Mouse (Mus musculus): Measurements from ENCODE around the gene Rev1. TPM values are rescaled to one million over a fixed set of nuclear protein-coding genes. Genes with fewer than 3 reads are reported as not detected.

The Rev1 gene
- polyA plus RNA-seq, 1 experiment from 2014 or later, result 39.2 TPM

- Histone ChIP-seq H3K4me3 (no peak overlapping the region), H3K4me1 (no peaks in the 10 kb centered on the region), H3K9me3 (no peaks in the 10 kb centered on the region), H3K27me3 (ENCODE audit: poor library complexity, severe bottlenecking) (no peaks in the 10 kb centered on the region), H3K36me3 (replicated peaks) (peaks cover 97% of the 10 kb centered on the region), H3K27ac (no peak overlapping the region)
- DNase-seq (ENCODE audit: extremely low spot score, low spot score), result no peak
- WGBS, result 92% methylated on average over 5 of the region's 5 CpGs
Observed at GRCm38 (mm10) chr1:38055176-38055575, 74.4 kb downstream of the Rev1 start.

- H3K4me1 ChIP-seq, result no peaks in the 10 kb centered on the region
- no peak overlapping the region for H3K4me3 ChIP-seq
- WGBS, result 87% methylated on average over 4 of the region's 4 CpGs
- no peak for DNase-seq (ENCODE audit: extremely low spot score, low spot score)
- no peak overlapping the region for H3K27ac ChIP-seq
- H3K36me3 ChIP-seq (replicated peaks), result peaks cover 100% of the 10 kb centered on the region
- no peaks in the 10 kb centered on the region for H3K9me3 ChIP-seq
- H3K27me3 ChIP-seq (ENCODE audit: poor library complexity, severe bottlenecking), result no peaks in the 10 kb centered on the region
Observed at GRCm38 (mm10) chr1:38049562-38049961, 80.0 kb downstream of the Rev1 start.

GRCm38 (mm10) chr1:38048121-38048520, 81.5 kb downstream of the Rev1 start:
- WGBS, result 93% methylated on average over 3 of the region's 3 CpGs
- no peak for DNase-seq (ENCODE audit: extremely low spot score, low spot score)
- peaks cover 97% of the 10 kb centered on the region for H3K36me3 ChIP-seq (replicated peaks)

GRCm38 (mm10) chr1:38038898-38039297, 90.7 kb downstream of the Rev1 start:
- WGBS, result 97% methylated on average over 2 of the region's 2 CpGs
- Histone ChIP-seq H3K9me3 (no peaks in the 10 kb centered on the region), H3K27ac (no peak overlapping the region), H3K4me1 (no peaks in the 10 kb centered on the region), H3K4me3 (no peak overlapping the region), H3K36me3 (replicated peaks) (peaks cover 96% of the 10 kb centered on the region), H3K27me3 (ENCODE audit: poor library complexity, severe bottlenecking) (no peaks in the 10 kb centered on the region)
- no peak for DNase-seq (ENCODE audit: extremely low spot score, low spot score)

More at GRCm38 (mm10) chr1:38048121-38048520, 81.5 kb downstream of the Rev1 start:
- H3K9me3 ChIP-seq, result no peaks in the 10 kb centered on the region
- H3K27ac ChIP-seq, result no peak overlapping the region
- H3K4me3 ChIP-seq, result no peak overlapping the region
- H3K27me3 ChIP-seq (ENCODE audit: poor library complexity, severe bottlenecking), result no peaks in the 10 kb centered on the region
- no peaks in the 10 kb centered on the region for H3K4me1 ChIP-seq

GRCm38 (mm10) chr1:38037375-38037774, 92.2 kb downstream of the Rev1 start:
- Histone ChIP-seq H3K4me3 (no peak overlapping the region), H3K27ac (no peak overlapping the region), H3K4me1 (no peaks in the 10 kb centered on the region), H3K27me3 (ENCODE audit: poor library complexity, severe bottlenecking) (no peaks in the 10 kb centered on the region), H3K9me3 (no peaks in the 10 kb centered on the region), H3K36me3 (replicated peaks) (peaks cover 98% of the 10 kb centered on the region)
- no peak for DNase-seq (ENCODE audit: extremely low spot score, low spot score)
- 91% methylated on average over 5 of the region's 5 CpGs for WGBS

- no peak for DNase-seq (ENCODE audit: extremely low spot score, low spot score)
- peaks cover 90% of the 10 kb centered on the region for H3K36me3 ChIP-seq (replicated peaks)
- H3K4me1 ChIP-seq, result no peaks in the 10 kb centered on the region
- no peaks in the 10 kb centered on the region for H3K9me3 ChIP-seq
- H3K4me3 ChIP-seq, result no peak overlapping the region
- 94% methylated on average over 4 of the region's 4 CpGs for WGBS
- H3K27ac ChIP-seq, result no peak overlapping the region
- H3K27me3 ChIP-seq (ENCODE audit: poor library complexity, severe bottlenecking), result no peaks in the 10 kb centered on the region
Observed at GRCm38 (mm10) chr1:38035521-38035920, 94.1 kb downstream of the Rev1 start.

GRCm38 (mm10) chr1:38031391-38031790, 98.2 kb downstream of the Rev1 start:
- Histone ChIP-seq H3K36me3 (replicated peaks) (peaks cover 69% of the 10 kb centered on the region), H3K4me3 (no peak overlapping the region), H3K27ac (no peak overlapping the region), H3K9me3 (no peaks in the 10 kb centered on the region), H3K4me1 (no peaks in the 10 kb centered on the region), H3K27me3 (ENCODE audit: poor library complexity, severe bottlenecking) (no peaks in the 10 kb centered on the region)
- no peak for DNase-seq (ENCODE audit: extremely low spot score, low spot score)
- 94% methylated on average over 5 of the region's 5 CpGs for WGBS

- Histone ChIP-seq H3K4me3 (no peak overlapping the region), H3K27ac (no peak overlapping the region), H3K27me3 (ENCODE audit: poor library complexity, severe bottlenecking) (no peaks in the 10 kb centered on the region), H3K36me3 (replicated peaks) (peaks cover 58% of the 10 kb centered on the region), H3K9me3 (no peaks in the 10 kb centered on the region), H3K4me1 (no peaks in the 10 kb centered on the region)
- DNase-seq (ENCODE audit: extremely low spot score, low spot score), result no peak
- WGBS, result 92% methylated on average over 7 of the region's 7 CpGs
Observed at GRCm38 (mm10) chr1:38027301-38027700, 102.3 kb downstream of the Rev1 start.

GRCm38 (mm10) chr1:38014551-38015203, 114.9 kb downstream of the Rev1 start:
- H3K4me3 ChIP-seq, result no peak overlapping the region
- H3K4me1 ChIP-seq, result no peaks in the 10 kb centered on the region
- no peaks in the 10 kb centered on the region for H3K27me3 ChIP-seq (ENCODE audit: poor library complexity, severe bottlenecking)
- H3K27ac ChIP-seq, result no peak overlapping the region
- peaks cover 22% of the 10 kb centered on the region for H3K36me3 ChIP-seq (replicated peaks)
- DNase-seq (ENCODE audit: extremely low spot score, low spot score), result no peak
- H3K9me3 ChIP-seq, result no peaks in the 10 kb centered on the region
- 92% methylated on average over 2 of the region's 2 CpGs for WGBS

GRCm38 (mm10) chr1:38012509-38012908, 117.1 kb downstream of the Rev1 start:
- no peaks in the 10 kb centered on the region for H3K4me1 ChIP-seq
- no peak for DNase-seq (ENCODE audit: extremely low spot score, low spot score)
- H3K27me3 ChIP-seq (ENCODE audit: poor library complexity, severe bottlenecking), result no peaks in the 10 kb centered on the region
- no peak overlapping the region for H3K27ac ChIP-seq
- no peaks in the 10 kb centered on the region for H3K36me3 ChIP-seq (replicated peaks)
- H3K9me3 ChIP-seq, result no peaks in the 10 kb centered on the region
- H3K4me3 ChIP-seq, result no peak overlapping the region

- Histone ChIP-seq H3K4me3 (no peak overlapping the region), H3K4me1 (no peaks in the 10 kb centered on the region), H3K36me3 (replicated peaks) (no peaks in the 10 kb centered on the region), H3K9me3 (no peaks in the 10 kb centered on the region), H3K27me3 (ENCODE audit: poor library complexity, severe bottlenecking) (no peaks in the 10 kb centered on the region), H3K27ac (no peak overlapping the region)
- DNase-seq (ENCODE audit: extremely low spot score, low spot score), result no peak
- WGBS, result 91% methylated on average over 3 of the region's 3 CpGs
Observed at GRCm38 (mm10) chr1:38012104-38012503, 117.5 kb downstream of the Rev1 start.

GRCm38 (mm10) chr1:38011647-38012046, 118.0 kb downstream of the Rev1 start:
- 80% methylated on average over 6 of the region's 6 CpGs for WGBS
- H3K4me1 ChIP-seq, result no peaks in the 10 kb centered on the region

GRCm38 (mm10) chr1:38006741-38007140, 122.9 kb downstream of the Rev1 start:
- no peak for DNase-seq (ENCODE audit: extremely low spot score, low spot score)
- H3K9me3 ChIP-seq, result no peaks in the 10 kb centered on the region
- H3K4me1 ChIP-seq, result no peaks in the 10 kb centered on the region
- 0 out of 2 replicates have a peak, but pooled peaks cover 3% of the 10 kb centered on the region for H3K36me3 ChIP-seq (replicated peaks)
- no peaks in the 10 kb centered on the region for H3K27me3 ChIP-seq (ENCODE audit: poor library complexity, severe bottlenecking)
- H3K27ac ChIP-seq, result no peak overlapping the region
- WGBS, result 81% methylated on average over 3 of the region's 3 CpGs
- H3K4me3 ChIP-seq, result no peak overlapping the region

More at GRCm38 (mm10) chr1:38011647-38012046, 118.0 kb downstream of the Rev1 start:
- Histone ChIP-seq H3K4me3 (no peak overlapping the region), H3K27ac (no peak overlapping the region), H3K27me3 (ENCODE audit: poor library complexity, severe bottlenecking) (no peaks in the 10 kb centered on the region), H3K36me3 (replicated peaks) (no peaks in the 10 kb centered on the region), H3K9me3 (no peaks in the 10 kb centered on the region)
- no peak for DNase-seq (ENCODE audit: extremely low spot score, low spot score)

GRCm38 (mm10) chr1:38003046-38003445, 126.6 kb downstream of the Rev1 start:
- Histone ChIP-seq H3K4me3 (no peak overlapping the region), H3K27ac (no peak overlapping the region), H3K9me3 (no peaks in the 10 kb centered on the region), H3K4me1 (peaks cover 12% of the 10 kb centered on the region), H3K36me3 (replicated peaks) (peaks cover 6% of the 10 kb centered on the region; the same call in 1 of the 2 replicates), H3K27me3 (ENCODE audit: poor library complexity, severe bottlenecking) (no peaks in the 10 kb centered on the region)
- WGBS, result 88% methylated on average over 3 of the region's 3 CpGs
- DNase-seq (ENCODE audit: extremely low spot score, low spot score), result no peak
